Mouse (Mus musculus) embryonic facial prominence, embryonic 11.5 days (tissue): Measurements from ENCODE around the gene Cfap43. TPM values are rescaled to one million over a fixed set of nuclear protein-coding genes. Genes with fewer than 3 reads are reported as not detected.
A peak's percentile ranks its signal among the peaks of the same experiment; 100 is the strongest.
"Not testable (repeated sequence)": the region's sequence is repeated elsewhere in the genome, so short reads cannot be mapped to it uniquely, and the experiment has no call there.

ENCODE experiments used
- ATAC-seq: fragments of 200-750 bp; cut with Nextera tagmentation; replicated peaks from 2 replicates; pipeline ENCODE4 v1.8.0; 2017; ENCODE audit warnings: low read depth; ENCODE audit not compliant: insufficient number of reproducible peaks, low FRiP score, low TSS enrichment
- DNase-seq: peaks from one replicate; pipeline ENCODE4 v3.0.0-alpha.2; 2015; ENCODE audit warnings: low spot score
- H3K27ac ChIP-seq: fragments of 300-500 bp; sonication (generic); replicated peaks from 2 replicates; pipeline ENCODE4 v1.5.1; 2014; ENCODE audit warnings: mild to moderate bottlenecking, low read depth, low read length, control low read depth
- H3K27me3 ChIP-seq: fragments of 300-500 bp; sonication (generic); 2 replicates; pipeline ENCODE4 v1.6.1; 2014; ENCODE audit warnings: mild to moderate bottlenecking, low read length, moderate library complexity, mixed read lengths; ENCODE audit not compliant: control insufficient read depth, insufficient read depth
- H3K36me3 ChIP-seq: fragments of 300-500 bp; sonication (generic); replicated peaks from 2 replicates; pipeline ENCODE4 v1.6.1; 2014; ENCODE audit warnings: low read depth, mild to moderate bottlenecking, low read length, moderate library complexity, mixed read lengths; ENCODE audit not compliant: control insufficient read depth, insufficient read depth
- H3K4me1 ChIP-seq: fragments of 300-500 bp; sonication (generic); 2 replicates; pipeline ENCODE4 v1.6.1; 2014; ENCODE audit warnings: low read length, mixed read lengths; ENCODE audit not compliant: control insufficient read depth, insufficient read depth
- H3K4me2 ChIP-seq: fragments of 300-500 bp; sonication (generic); 2 replicates; pipeline ENCODE4 v1.6.1; 2014; ENCODE audit warnings: low read depth, mild to moderate bottlenecking, control low read depth, low read length, moderate library complexity
- H3K4me3 ChIP-seq: fragments of 300-500 bp; sonication (generic); 2 replicates; pipeline ENCODE4 v1.5.1; 2014; ENCODE audit warnings: low read depth, low read length, control low read depth
- H3K9ac ChIP-seq: fragments of 300-500 bp; sonication (generic); replicated peaks from 2 replicates; pipeline ENCODE4 v1.6.1; 2014; ENCODE audit warnings: mild to moderate bottlenecking, control low read depth, low read length
- H3K9me3 ChIP-seq: fragments of 300-500 bp; sonication (generic); replicated peaks from 2 replicates; pipeline ENCODE4 v1.6.1; 2016; ENCODE audit warnings: mild to moderate bottlenecking, low read length, inconsistent platforms, mixed read lengths; ENCODE audit not compliant: control insufficient read depth
- WGBS: fragments of 180-500 bp; shearing (Covaris S2); extraction: QIAGEN DNeasy Blood & Tissue Kit; methylation state at CpG from one replicate; pipeline ENCODE4 v1.1.7; 2014; 5-methylcytosine and 5-hydroxymethylcytosine counted together
- polyA plus RNA-seq: library from polyadenylated mRNA; unstranded; fragments of >200 nt; fragmentation: Nextera tagmentation; extraction: Ambion mirVana; gene quantifications from 2 replicates; pipeline ENCODE4 v1.2.1, GENCODE M21; 2014

Cfap43 gene
- polyA plus RNA-seq, 1 experiment from 2014 or later = not detected

DNA sequence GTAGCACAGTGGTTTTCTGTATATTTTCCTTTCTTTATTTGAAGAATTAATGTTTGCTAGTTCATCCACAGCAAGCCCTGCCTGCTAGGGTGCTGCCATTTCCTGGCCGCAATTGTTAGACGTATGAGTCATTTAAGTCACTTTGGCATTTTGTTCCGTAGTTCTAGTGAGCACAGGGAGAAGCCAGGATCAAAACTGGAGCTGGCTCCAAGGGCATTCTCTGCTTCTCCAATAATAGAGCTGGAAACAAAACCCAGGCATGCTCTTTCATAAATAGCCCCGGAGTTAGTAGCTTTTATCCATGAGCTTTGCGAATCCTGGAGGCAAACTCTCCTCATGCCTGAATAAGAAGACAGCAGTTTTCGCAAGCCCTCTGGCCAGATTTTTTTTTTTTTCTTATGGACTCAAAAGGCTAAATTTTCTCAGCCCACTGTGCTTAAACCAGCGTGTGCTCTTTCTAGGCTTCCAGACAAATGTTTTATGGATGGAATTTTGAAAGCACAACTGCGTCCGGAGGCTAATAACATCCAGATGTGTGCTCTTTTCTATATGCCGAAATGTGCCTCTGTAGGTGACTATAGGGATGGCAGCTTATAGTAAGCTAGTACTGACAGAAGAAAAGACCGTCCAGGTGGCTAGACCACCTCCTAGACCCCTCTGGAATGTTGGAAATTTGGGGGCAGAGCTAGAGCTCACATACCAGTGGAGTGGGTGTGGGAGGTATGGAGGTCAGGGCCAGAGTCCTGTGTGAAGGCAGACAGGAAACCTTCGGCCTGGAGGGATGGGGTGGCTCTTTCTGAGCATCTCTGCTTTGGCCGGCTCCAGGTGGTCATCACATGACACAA lies 64.9 kb downstream of the Cfap43 start:
- no peaks in the 10 kb centered on the region for H3K9me3 ChIP-seq
- ATAC-seq = peak; percentile 85
- 11% methylated on average over 13 of the region's 13 CpGs for WGBS
- peak; percentile 90 for DNase-seq
- H3K9ac ChIP-seq = peak overlapping the region; percentile 81
- H3K27me3 ChIP-seq = no peaks in the 10 kb centered on the region
- H3K4me1 ChIP-seq = no peaks in the 10 kb centered on the region; the same call in 1 of the 2 replicates
- H3K36me3 ChIP-seq = no peaks in the 10 kb centered on the region; the same call in 1 of the 2 replicates
- H3K4me2 ChIP-seq = peak overlapping the region; percentile 93
- H3K27ac ChIP-seq = peak overlapping the region; percentile 85
- H3K4me3 ChIP-seq = peak overlapping the region; percentile 72

DNA sequence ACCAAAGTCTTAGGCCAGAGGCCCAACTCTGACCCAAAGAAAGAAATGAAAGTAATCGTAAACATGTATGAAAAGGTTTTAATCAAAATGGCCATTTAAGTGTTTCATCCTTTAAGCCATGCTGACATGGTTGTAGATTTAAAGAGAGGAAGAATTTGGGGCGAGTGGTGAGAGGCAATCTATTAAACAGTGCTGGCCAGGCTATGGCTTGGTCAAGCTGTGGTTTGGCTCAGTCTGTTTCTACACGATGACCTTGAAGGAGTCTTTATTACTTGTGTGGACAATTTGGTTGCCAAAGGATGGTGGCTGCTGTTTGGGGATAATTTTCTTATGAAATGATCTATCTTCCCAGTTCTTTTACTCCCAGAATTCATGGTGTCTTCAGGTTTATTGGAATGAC lies 66.0 kb downstream of the Cfap43 start:
- no peak for DNase-seq
- no peaks in the 10 kb centered on the region; the same call in 1 of the 2 replicates for H3K4me1 ChIP-seq
- ATAC-seq = no peak

DNA sequence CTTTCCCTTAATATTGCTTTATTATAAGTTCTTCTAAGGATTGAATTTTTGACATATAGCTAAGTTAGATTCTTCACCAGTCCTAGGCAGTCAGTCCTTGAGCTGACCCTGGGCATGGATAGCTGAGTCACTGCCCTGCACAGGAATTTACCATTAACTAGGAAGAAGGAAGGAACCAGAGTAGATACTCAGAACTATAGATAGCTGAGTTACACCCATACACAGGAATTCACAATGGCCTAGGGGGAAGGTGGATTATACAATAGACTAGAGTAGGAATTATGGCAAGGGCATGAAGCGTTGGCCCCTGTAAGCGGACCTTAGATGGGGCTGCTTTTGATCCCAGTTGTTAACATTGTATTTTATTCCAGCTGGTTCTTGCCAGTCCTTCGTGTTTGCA lies 67.0 kb downstream of the Cfap43 start:
- H3K27me3 ChIP-seq, H3K9ac ChIP-seq, ATAC-seq, H3K27ac ChIP-seq, H3K36me3 ChIP-seq, DNase-seq, H3K9me3 ChIP-seq, H3K4me2 ChIP-seq, H3K4me3 ChIP-seq, H3K4me1 ChIP-seq: not testable (repeated sequence)
- 92% methylated on average over 3 of the region's 3 CpGs for WGBS

More for the DNA sequence above, 66.0 kb downstream of the Cfap43 start:
- Histone ChIP-seq H3K4me2 (no peak overlapping the region), H3K9ac (no peak overlapping the region), H3K27me3 (no peaks in the 10 kb centered on the region), H3K4me3 (no peak overlapping the region), H3K27ac (no peak overlapping the region), H3K9me3 (no peaks in the 10 kb centered on the region), H3K36me3 (no peaks in the 10 kb centered on the region)
- 82% methylated on average over 3 of the region's 3 CpGs for WGBS

DNA sequence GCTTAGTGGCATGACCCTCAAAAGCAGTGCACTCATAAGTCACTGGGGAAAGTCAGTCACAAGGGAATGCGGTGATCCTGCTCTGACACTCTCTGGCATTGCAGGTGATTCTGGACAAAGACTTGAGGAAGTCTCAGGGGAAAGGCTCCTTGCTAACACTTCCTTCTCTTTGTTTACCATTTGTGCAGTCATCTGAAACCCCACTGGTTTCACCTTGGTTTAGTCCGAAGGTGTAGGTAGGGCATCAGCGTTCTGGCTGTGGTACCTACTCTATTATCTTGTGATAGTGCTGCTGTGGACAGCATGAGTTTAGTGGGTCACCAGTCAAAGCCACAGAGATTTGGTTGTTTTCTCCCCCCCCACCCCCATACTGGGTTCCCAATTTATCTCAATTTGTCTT lies 69.4 kb downstream of the Cfap43 start:
- Histone ChIP-seq H3K4me2 (no peak overlapping the region), H3K27me3 (no peaks in the 10 kb centered on the region), H3K27ac (no peak overlapping the region), H3K36me3 (no peaks in the 10 kb centered on the region), H3K9me3 (no peaks in the 10 kb centered on the region), H3K9ac (no peak overlapping the region), H3K4me3 (no peak overlapping the region), H3K4me1 (no peaks in the 10 kb centered on the region; the same call in 1 of the 2 replicates)
- ATAC-seq = no peak
- DNase-seq = no peak
- WGBS = 93% methylated on average over 3 of the region's 3 CpGs

DNA sequence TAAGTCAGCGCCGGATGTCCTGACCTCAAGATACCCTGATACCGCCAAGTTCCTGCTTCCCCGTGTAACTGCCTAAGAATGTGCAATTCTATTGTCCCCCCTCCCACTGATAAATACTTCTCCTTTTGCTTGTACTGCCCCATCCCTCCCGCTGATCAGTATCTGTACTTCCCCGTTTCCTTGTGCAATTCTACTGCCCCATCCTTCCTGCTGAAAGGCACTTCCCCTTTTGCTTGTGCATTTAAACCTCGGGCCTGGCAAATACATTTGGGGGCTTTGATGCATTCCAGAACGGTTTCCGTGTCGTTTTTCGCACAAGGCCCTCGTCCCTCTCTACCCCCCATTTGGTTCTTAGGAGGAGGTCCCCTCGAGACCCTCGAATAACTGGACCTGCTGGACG lies 77.9 kb downstream of the Cfap43 start:
- not testable (repeated sequence) for H3K4me3 ChIP-seq, H3K9ac ChIP-seq, DNase-seq, H3K36me3 ChIP-seq, H3K27ac ChIP-seq, H3K4me1 ChIP-seq, H3K9me3 ChIP-seq, ATAC-seq, H3K4me2 ChIP-seq, H3K27me3 ChIP-seq
- WGBS = 85% methylated on average over 11 of the region's 15 CpGs

DNA sequence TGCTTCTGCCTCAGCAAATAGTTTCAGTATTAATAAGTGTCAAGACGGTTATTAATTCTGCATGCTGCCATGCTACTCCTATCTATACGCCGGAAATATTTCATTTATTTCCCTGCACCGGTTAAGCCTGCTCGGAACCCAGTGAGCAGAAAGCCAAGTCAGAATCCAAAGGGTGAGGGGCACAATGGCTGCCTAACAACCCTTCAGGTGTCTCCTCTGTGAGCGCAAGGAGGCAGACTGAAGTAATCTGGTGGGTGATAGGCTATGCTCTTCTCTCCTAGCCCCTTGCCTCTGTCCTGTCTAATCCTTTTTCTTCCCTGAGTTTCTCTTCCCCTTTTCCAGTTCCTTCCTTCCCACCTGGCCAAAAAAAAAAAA lies 81.6 kb downstream of the Cfap43 start:
- Histone ChIP-seq H3K4me3 (peak overlapping the region; percentile 48), H3K36me3 (no peaks in the 10 kb centered on the region), H3K27me3 (no peaks in the 10 kb centered on the region; the same call in 1 of the 2 replicates), H3K9me3 (no peaks in the 10 kb centered on the region), H3K4me1 (no peaks in the 10 kb centered on the region), H3K4me2 (peak overlapping the region; percentile 88), H3K27ac (no peak overlapping the region), H3K9ac (peak overlapping the region; percentile 46)
- ATAC-seq (0 out of 2 replicates have a peak, but pooled peaks have one; percentile 17), DNase-seq (no peak)
- 1% methylated on average over 6 of the region's 6 CpGs for WGBS

DNA sequence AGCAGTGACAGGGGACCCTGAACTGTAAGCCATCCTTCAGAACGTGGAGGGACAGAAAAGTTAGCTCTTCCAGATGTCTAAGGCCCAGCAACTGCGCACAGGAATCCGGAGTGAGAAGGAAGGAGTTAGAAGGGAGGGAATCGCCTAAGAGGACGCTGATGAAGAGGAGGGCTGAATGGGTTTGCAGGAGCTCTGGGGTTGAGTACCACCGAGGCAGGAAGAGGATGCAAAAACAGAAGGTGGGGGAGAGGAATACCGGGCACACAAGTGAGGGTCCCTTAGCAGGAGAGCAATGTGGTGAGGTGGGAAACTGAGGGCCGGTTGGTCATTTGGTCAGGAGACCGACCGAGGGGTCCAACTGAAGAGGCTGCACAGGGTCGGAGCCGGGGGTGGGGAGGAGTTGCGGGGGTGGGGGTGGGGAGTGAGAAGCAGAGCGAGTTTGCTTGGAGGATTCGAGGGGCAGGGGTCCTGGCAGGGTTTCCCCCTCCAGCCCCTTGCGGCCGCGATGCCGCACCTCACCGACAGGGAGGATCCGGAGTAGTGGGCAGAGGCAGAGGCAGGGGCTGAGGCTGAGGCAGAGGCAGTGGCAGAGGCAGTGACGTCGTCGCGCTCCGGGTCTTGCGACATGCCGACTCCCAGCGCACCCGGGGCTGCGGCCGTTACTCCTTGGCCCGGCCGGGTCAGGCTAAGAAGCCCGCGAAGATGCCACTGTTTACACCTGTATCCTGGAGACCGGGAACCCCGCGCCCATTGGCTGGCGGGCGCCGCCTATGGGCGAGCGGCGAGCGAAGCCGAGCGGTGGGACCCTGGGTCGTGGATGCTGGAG lies 82.2 kb downstream of the Cfap43 start:
- 3% methylated on average over 48 of the region's 49 CpGs for WGBS
- Histone ChIP-seq H3K9me3 (no peaks in the 10 kb centered on the region), H3K27ac (no peak overlapping the region), H3K4me2 (peak overlapping the region; percentile 88), H3K36me3 (no peaks in the 10 kb centered on the region), H3K9ac (peak overlapping the region; percentile 46), H3K4me3 (peak overlapping the region; percentile 48), H3K4me1 (no peaks in the 10 kb centered on the region), H3K27me3 (no peaks in the 10 kb centered on the region; the same call in 1 of the 2 replicates)
- peak; percentile 86 for DNase-seq
- ATAC-seq = peak; percentile 88
